Mouse (Mus musculus) forebrain, postnatal 0 days (tissue): ENCODE results near the gene Tomm20l. TPM values are rescaled to one million over a fixed set of nuclear protein-coding genes. Genes with fewer than 3 reads are reported as not detected.

Source experiments
- ATAC-seq: fragments of 200-750 bp; cut with Nextera tagmentation; 2 replicates; pipeline ENCODE4 v1.8.0; 2017; ENCODE audit warnings: mild to moderate bottlenecking, moderate library complexity
- DNase-seq: peaks from one replicate; pipeline ENCODE4 v3.0.0-alpha.2; 2015
- H3K27ac ChIP-seq: fragments of 300-500 bp; sonication (generic); 2 replicates; pipeline ENCODE4 v1.5.1; 2014; ENCODE audit warnings: low read depth, mild to moderate bottlenecking, antibody characterized with exemption, low read length, moderate library complexity, mixed read lengths
- H3K27me3 ChIP-seq: fragments of 300-500 bp; sonication (generic); 2 replicates; pipeline ENCODE4 v1.6.1; 2014; ENCODE audit warnings: mild to moderate bottlenecking, low read length, mixed read lengths; ENCODE audit not compliant: insufficient read depth
- H3K36me3 ChIP-seq: fragments of 300-500 bp; sonication (generic); 2 replicates; pipeline ENCODE4 v1.6.1; 2014; ENCODE audit warnings: mild to moderate bottlenecking, moderate library complexity; ENCODE audit not compliant: insufficient read depth
- H3K4me1 ChIP-seq: fragments of 300-500 bp; sonication (generic); 2 replicates; pipeline ENCODE4 v1.6.1; 2014; ENCODE audit warnings: antibody characterized with exemption; ENCODE audit not compliant: insufficient read depth
- H3K4me2 ChIP-seq: fragments of 300-500 bp; sonication (generic); 2 replicates; pipeline ENCODE4 v1.6.1; 2014; ENCODE audit warnings: low read depth, mild to moderate bottlenecking, moderate library complexity
- H3K4me3 ChIP-seq: fragments of 300-500 bp; sonication (generic); 2 replicates; pipeline ENCODE4 v1.5.1; 2014; ENCODE audit warnings: low read depth, low read length, mixed read lengths
- H3K9ac ChIP-seq: fragments of 300-500 bp; sonication (generic); 2 replicates; pipeline ENCODE4 v1.6.1; 2014; ENCODE audit warnings: mild to moderate bottlenecking
- H3K9me3 ChIP-seq: fragments of 300-500 bp; sonication (generic); 2 replicates; pipeline ENCODE4 v1.6.1; 2016; ENCODE audit warnings: low read length
- CTCF ChIP-seq: sonication (generic); IDR thresholded peaks from 2 replicates; pipeline ENCODE4 v1.5.1; 2016; ENCODE audit warnings: antibody characterized with exemption, control low read depth, low read depth
- WGBS: fragments of 180-500 bp; shearing (Covaris S2); extraction: QIAGEN DNeasy Blood & Tissue Kit; methylation state at CpG from one replicate; pipeline ENCODE4 v1.1.7; 2014; 5-methylcytosine and 5-hydroxymethylcytosine counted together
- polyA plus RNA-seq: library from polyadenylated mRNA; unstranded; fragments of >200 nt; fragmentation: Nextera tagmentation; extraction: Ambion mirVana; gene quantifications from 2 replicates; pipeline ENCODE4 v1.2.1, GENCODE M21; 2015
- total RNA-seq: library from RNA; depleted of rRNA; stranded (reverse); fragments of >200 nt; gene quantifications from 2 replicates; pipeline ENCODE4 v1.2.3, GENCODE M21; 2014

Tomm20l gene
- total and polyA plus RNA-seq, 2 experiments from 2014 or later = not detected

DNA sequence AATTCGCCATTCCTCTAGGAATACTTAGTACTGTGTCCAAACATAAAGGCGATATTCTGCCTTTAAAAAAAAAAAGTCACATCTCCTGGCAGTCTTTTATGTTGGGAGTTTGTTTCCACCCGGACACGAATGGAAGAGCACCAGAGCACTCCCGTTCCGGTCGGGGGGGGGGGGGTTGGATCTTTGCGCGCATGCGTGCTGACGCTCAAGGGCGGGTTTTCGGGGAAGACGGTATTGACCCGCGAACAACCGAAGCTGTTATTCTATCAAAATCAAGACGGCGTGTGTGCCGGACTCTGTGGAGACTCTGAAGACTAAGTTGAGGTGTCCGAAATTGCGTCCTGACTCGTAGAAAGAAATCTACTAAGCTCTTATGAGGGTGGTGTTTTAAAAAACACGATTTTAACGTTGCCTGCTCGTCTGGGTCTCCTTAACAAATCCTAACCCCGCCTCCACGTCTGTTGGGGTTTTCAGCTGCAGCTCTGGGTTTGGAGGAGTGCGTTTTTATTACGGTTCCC is 25.8 kb downstream of the Tomm20l start:
- ATAC-seq (peak; percentile 88), DNase-seq (peak; percentile 96)
- peak overlapping the region; percentile 97 for H3K9ac ChIP-seq
- no peak for TF ChIP-seq CTCF
- WGBS = under 1% methylated on average over 30 of the region's 30 CpGs
- peak overlapping the region; percentile 72 for H3K27ac ChIP-seq
- no peaks in the 10 kb centered on the region for H3K27me3 ChIP-seq
- H3K9me3 ChIP-seq = no peaks in the 10 kb centered on the region
- peak overlapping the region; percentile 70 for H3K4me2 ChIP-seq
- peaks cover 19% of the 10 kb centered on the region for H3K36me3 ChIP-seq
- H3K4me1 ChIP-seq = peaks cover 16% of the 10 kb centered on the region
- peak overlapping the region; percentile 95 for H3K4me3 ChIP-seq

DNA sequence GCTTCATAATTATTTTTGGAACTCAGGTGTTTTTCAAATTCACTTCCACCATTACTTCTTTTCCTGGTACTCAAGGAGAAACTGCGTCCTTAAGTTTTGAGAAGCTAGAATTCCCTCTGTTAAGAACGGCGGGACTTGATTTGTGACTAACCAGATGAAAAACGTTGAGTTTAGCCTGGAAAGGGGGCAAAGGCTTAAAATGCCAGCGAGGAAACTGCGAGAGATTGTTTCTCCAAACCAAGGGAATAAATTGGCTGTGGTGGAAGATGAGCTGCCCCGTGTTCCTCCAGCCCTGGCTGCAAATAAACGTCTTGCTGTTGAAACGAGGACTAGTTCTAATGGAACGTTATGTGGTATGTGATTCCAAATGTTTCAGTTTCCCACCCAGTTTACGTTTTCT is 26.5 kb downstream of the Tomm20l start:
- Histone ChIP-seq H3K27ac (no peak overlapping the region), H3K9me3 (no peaks in the 10 kb centered on the region), H3K4me3 (peak overlapping the region; percentile 95), H3K4me2 (peak overlapping the region; percentile 70), H3K27me3 (no peaks in the 10 kb centered on the region), H3K9ac (peak overlapping the region; percentile 97), H3K36me3 (peaks cover 20% of the 10 kb centered on the region), H3K4me1 (peaks cover 16% of the 10 kb centered on the region)
- ATAC-seq (no peak), DNase-seq (no peak)
- no peak for TF ChIP-seq CTCF
- 8% methylated on average over 11 of the region's 11 CpGs for WGBS

DNA sequence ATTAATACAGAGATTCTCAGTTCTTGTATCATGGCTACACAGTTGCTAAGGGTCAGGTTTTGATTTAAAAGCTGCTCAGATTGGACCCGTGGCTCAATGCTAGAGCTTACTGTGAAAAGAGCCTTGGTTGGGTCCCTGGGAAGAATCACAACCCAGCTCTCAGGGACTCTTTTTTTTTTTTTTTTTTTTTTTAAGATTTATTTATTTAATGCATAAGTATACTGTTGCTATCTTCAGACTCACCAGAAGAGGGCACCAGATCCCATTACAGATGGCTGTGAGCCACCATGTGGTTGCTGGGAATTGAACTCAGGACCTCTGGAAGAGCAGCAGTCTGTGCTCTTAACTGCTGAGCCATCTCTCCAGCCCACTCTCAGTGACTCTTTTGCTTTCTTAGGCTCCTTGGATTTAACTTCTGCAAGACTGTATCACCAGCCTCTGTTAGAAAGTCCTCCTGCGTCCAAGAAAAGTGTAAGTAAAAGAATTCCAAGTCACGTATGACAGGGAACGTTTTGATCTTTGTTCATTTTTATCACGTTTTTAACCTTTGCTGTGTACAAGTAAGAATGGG is 28.1 kb downstream of the Tomm20l start:
- H3K9ac ChIP-seq = no peak overlapping the region
- TF ChIP-seq CTCF = peak; percentile 33
- ATAC-seq (no peak), DNase-seq (no peak)
- no peak overlapping the region for H3K27ac ChIP-seq
- H3K36me3 ChIP-seq = peaks cover 21% of the 10 kb centered on the region
- 83% methylated on average over 5 of the region's 5 CpGs for WGBS
- H3K4me3 ChIP-seq = no peak overlapping the region
- H3K9me3 ChIP-seq = no peaks in the 10 kb centered on the region
- no peak overlapping the region for H3K4me2 ChIP-seq
- no peaks in the 10 kb centered on the region for H3K27me3 ChIP-seq
- peaks cover 16% of the 10 kb centered on the region for H3K4me1 ChIP-seq

DNA sequence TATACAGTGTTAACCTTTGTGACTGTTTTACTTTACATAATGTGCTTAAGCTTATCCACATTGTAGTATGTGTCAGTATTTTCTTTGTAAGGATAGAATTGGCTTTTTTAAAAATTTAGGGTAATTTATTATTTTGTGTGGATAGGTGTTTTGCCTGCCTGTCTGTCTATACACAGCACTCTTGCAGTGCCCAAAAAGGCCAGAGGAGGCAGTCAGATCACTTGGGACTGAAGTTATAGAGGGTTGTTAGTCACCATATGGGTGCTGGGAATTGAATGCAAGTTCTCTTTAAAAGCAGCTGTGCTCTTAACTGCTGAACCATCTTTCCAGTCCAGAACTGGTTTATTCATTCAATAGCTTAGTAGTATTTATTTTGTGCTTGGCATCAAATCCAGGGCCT is 30.0 kb downstream of the Tomm20l start:
- H3K36me3 ChIP-seq = peaks cover 36% of the 10 kb centered on the region
- no peak for DNase-seq
- no peaks in the 10 kb centered on the region for H3K9me3 ChIP-seq
- TF ChIP-seq CTCF = no peak
- no peak for ATAC-seq
- no peak overlapping the region for H3K9ac ChIP-seq
- no peak overlapping the region for H3K4me3 ChIP-seq
- H3K4me2 ChIP-seq = no peak overlapping the region
- H3K4me1 ChIP-seq = peaks cover 12% of the 10 kb centered on the region; the same call in 1 of the 2 replicates
- H3K27ac ChIP-seq = no peak overlapping the region
- no peaks in the 10 kb centered on the region for H3K27me3 ChIP-seq

DNA sequence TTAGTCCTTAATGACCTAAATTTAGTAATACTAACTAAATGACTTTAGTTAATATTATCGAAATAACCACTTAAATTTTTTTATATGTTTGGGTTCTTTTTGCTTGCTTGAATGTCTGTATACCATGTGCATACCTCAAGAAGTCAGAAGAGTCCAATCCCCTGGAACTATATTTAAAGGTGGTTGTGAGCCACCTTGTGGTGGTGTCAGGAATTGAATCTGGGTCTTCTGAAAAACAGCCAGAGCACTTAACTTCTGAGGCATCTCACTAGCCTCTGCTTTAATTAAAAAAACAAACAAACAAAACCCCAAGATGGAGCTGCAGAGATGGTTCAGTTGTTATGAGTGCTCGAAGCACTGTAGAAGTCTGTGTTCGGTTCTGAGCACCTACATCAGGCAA is 36.4 kb downstream of the Tomm20l start:
- peak; percentile 65 for TF ChIP-seq CTCF
- Histone ChIP-seq H3K9ac (no peak overlapping the region), H3K27ac (no peak overlapping the region), H3K4me2 (no peak overlapping the region), H3K4me1 (no peaks in the 10 kb centered on the region), H3K27me3 (no peaks in the 10 kb centered on the region), H3K9me3 (no peaks in the 10 kb centered on the region), H3K36me3 (peaks cover 50% of the 10 kb centered on the region), H3K4me3 (no peak overlapping the region)
- ATAC-seq (no peak), DNase-seq (peak; percentile 52)
- 86% methylated on average over 3 of the region's 3 CpGs for WGBS

DNA sequence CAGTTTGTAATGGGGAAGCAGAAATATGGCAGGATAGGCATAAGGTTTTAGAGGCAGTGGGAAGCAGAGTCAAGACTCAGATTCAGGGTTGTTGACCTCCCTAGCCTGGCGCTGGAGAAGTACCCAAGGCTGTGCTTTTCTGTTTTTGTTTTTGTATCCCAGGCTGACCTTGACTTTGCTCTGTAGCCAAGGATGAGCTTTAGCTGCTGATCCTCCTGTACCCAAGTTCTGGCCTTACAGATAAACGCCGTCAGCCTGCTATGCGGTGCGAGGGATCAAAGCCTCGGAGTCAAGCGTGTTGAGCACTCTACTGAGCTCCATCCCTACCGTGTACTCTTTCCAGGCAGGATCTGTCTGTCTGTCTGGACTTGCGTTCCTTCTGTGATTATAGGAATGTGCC is 37.6 kb downstream of the Tomm20l start:
- H3K4me1 ChIP-seq = no peaks in the 10 kb centered on the region
- no peak for DNase-seq
- no peak for ATAC-seq
- no peaks in the 10 kb centered on the region for H3K9me3 ChIP-seq
- no peak overlapping the region for H3K27ac ChIP-seq
- no peak overlapping the region for H3K4me3 ChIP-seq
- TF ChIP-seq CTCF = no peak
- H3K36me3 ChIP-seq = peaks cover 59% of the 10 kb centered on the region
- H3K4me2 ChIP-seq = no peak overlapping the region
- no peaks in the 10 kb centered on the region for H3K27me3 ChIP-seq
- WGBS = 98% methylated on average over 9 of the region's 9 CpGs
- no peak overlapping the region for H3K9ac ChIP-seq

DNA sequence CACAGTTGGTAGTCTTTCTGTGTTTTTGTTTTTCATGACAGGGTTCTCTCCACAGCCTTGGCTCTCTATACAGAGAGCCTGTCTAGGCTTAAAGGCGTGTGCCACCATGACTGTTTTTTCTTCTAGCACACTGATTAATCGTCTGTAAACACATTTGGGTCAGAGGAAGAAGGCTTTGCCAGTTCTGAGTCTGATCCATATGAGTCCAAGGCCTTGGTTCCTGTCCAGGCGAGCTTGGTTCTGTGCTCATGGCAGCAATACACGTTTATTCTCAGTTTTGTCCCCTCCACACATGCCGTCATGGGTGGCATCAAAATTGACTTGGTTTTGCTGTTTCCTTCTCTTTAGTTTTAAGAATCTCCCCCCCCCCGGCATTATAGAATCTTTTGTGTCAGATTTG is 38.2 kb downstream of the Tomm20l start:
- DNase-seq = no peak
- ATAC-seq = no peak
- Histone ChIP-seq H3K27ac (no peak overlapping the region), H3K36me3 (peaks cover 63% of the 10 kb centered on the region), H3K9ac (no peak overlapping the region), H3K9me3 (no peaks in the 10 kb centered on the region), H3K4me1 (no peaks in the 10 kb centered on the region), H3K4me3 (no peak overlapping the region), H3K4me2 (no peak overlapping the region), H3K27me3 (no peaks in the 10 kb centered on the region)
- WGBS = 94% methylated on average over 6 of the region's 6 CpGs
- TF ChIP-seq CTCF = no peak
